Mouse (Mus musculus) spleen, postnatal 14 days (tissue): ENCODE results near the gene Ralgapa1.
"Not testable (repeated sequence)": the region's sequence is repeated elsewhere in the genome, so short reads cannot be mapped to it uniquely, and the experiment has no call there.

Experiments
- DNase-seq, 2 experiments: peaks; one replicate each; pipeline ENCODE4 v3.0.0; 2021 to 2022; ENCODE audit warnings: low spot score in 2 of 2

Gene Ralgapa1

GRCm38 (mm10) chr12:55800144-55800543, 20.8 kb downstream of the Ralgapa1 start:
- no peak for DNase-seq

GRCm38 (mm10) chr12:55798745-55799144, 22.2 kb downstream of the Ralgapa1 start:
- no peak for DNase-seq

GRCm38 (mm10) chr12:55797103-55797502, 23.9 kb downstream of the Ralgapa1 start:
- DNase-seq = no peak

- DNase-seq = not testable (repeated sequence)
Measured at GRCm38 (mm10) chr12:55794485-55794884, 26.5 kb downstream of the Ralgapa1 start.

- DNase-seq = no peak
Measured at GRCm38 (mm10) chr12:55785252-55785651, 35.7 kb downstream of the Ralgapa1 start.

- no peak for DNase-seq
Measured at GRCm38 (mm10) chr12:55782662-55783061, 38.3 kb downstream of the Ralgapa1 start.

GRCm38 (mm10) chr12:55778301-55778700, 42.7 kb downstream of the Ralgapa1 start:
- peak in 1 of 2 experiments; percentile 9 for DNase-seq

- DNase-seq = no peak
Measured at GRCm38 (mm10) chr12:55777356-55777755, 43.6 kb downstream of the Ralgapa1 start.

GRCm38 (mm10) chr12:55774316-55774715, 46.7 kb downstream of the Ralgapa1 start:
- DNase-seq = no peak

GRCm38 (mm10) chr12:55720319-55720718, 100.6 kb downstream of the Ralgapa1 start:
- no peak for DNase-seq

GRCm38 (mm10) chr12:55705881-55706280, 115.1 kb downstream of the Ralgapa1 start:
- DNase-seq = no peak

- DNase-seq = no peak
Measured at GRCm38 (mm10) chr12:55666699-55667098, 154.3 kb downstream of the Ralgapa1 start.

GRCm38 (mm10) chr12:55663194-55663593, 157.8 kb downstream of the Ralgapa1 start:
- DNase-seq = not testable (repeated sequence)

GRCm38 (mm10) chr12:55648011-55648525, 172.9 kb downstream of the Ralgapa1 start:
- DNase-seq = no peak

GRCm38 (mm10) chr12:55626711-55627110, 194.3 kb downstream of the Ralgapa1 start:
- no peak for DNase-seq

GRCm38 (mm10) chr12:55623254-55623653, 197.7 kb downstream of the Ralgapa1 start:
- DNase-seq = no peak

- DNase-seq = no peak
Measured at GRCm38 (mm10) chr12:55622615-55623245, 198.2 kb downstream of the Ralgapa1 start.

- DNase-seq = no peak
Measured at GRCm38 (mm10) chr12:55620321-55620720, 200.6 kb downstream of the Ralgapa1 start.

- DNase-seq = no peak
Measured at GRCm38 (mm10) chr12:55610812-55611211, 210.2 kb downstream of the Ralgapa1 start.

GRCm38 (mm10) chr12:55607902-55608301, 213.1 kb downstream of the Ralgapa1 start:
- no peak for DNase-seq

GRCm38 (mm10) chr12:55604411-55604810, 216.6 kb downstream of the Ralgapa1 start:
- DNase-seq = no peak

- DNase-seq = no peak
Measured at GRCm38 (mm10) chr12:55600503-55600994, 220.4 kb downstream of the Ralgapa1 start.
